Mouse (Mus musculus) heart, embryonic 11.5 days (tissue): ENCODE data around the gene Mgat5. TPM values are rescaled to one million over a fixed set of nuclear protein-coding genes. Genes with fewer than 3 reads are reported as not detected.

Experiments
- ATAC-seq: fragments of 200-750 bp; cut with Nextera tagmentation; replicated peaks from 2 replicates; pipeline ENCODE4 v1.8.0; 2017; ENCODE audit warnings: moderate library complexity; ENCODE audit not compliant: insufficient number of reproducible peaks, low FRiP score, low TSS enrichment
- H3K27ac ChIP-seq: fragments of 300-500 bp; sonication (generic); 2 replicates; pipeline ENCODE4 v1.5.1; 2014; ENCODE audit warnings: mild to moderate bottlenecking, low read depth, low read length
- H3K27me3 ChIP-seq: fragments of 300-500 bp; sonication (generic); 2 replicates; pipeline ENCODE4 v1.6.1; 2014; ENCODE audit warnings: mild to moderate bottlenecking, low read length, mixed read lengths; ENCODE audit not compliant: control insufficient read depth, insufficient read depth
- H3K36me3 ChIP-seq: fragments of 300-500 bp; sonication (generic); 2 replicates; pipeline ENCODE4 v1.6.1; 2014; ENCODE audit warnings: mild to moderate bottlenecking, low read length, moderate library complexity, mixed read lengths; ENCODE audit not compliant: control insufficient read depth, insufficient read depth
- H3K4me1 ChIP-seq: fragments of 300-500 bp; sonication (generic); 2 replicates; pipeline ENCODE4 v1.6.1; 2014; ENCODE audit warnings: low read length; ENCODE audit not compliant: control insufficient read depth, insufficient read depth
- H3K4me2 ChIP-seq: fragments of 300-500 bp; sonication (generic); 2 replicates; pipeline ENCODE4 v1.6.1; 2014; ENCODE audit warnings: mild to moderate bottlenecking, moderate library complexity
- H3K4me3 ChIP-seq: fragments of 300-500 bp; sonication (generic); 2 replicates; pipeline ENCODE4 v1.5.1; 2014; ENCODE audit warnings: low read depth, low read length
- H3K9ac ChIP-seq: fragments of 300-500 bp; sonication (generic); 2 replicates; pipeline ENCODE4 v1.6.1; 2014; ENCODE audit warnings: mild to moderate bottlenecking, low read depth, low read length, moderate library complexity
- H3K9me3 ChIP-seq: fragments of 300-500 bp; sonication (generic); replicated peaks from 2 replicates; pipeline ENCODE4 v1.6.1; 2016; ENCODE audit warnings: low read length; ENCODE audit not compliant: control insufficient read depth
- WGBS: fragments of 180-500 bp; shearing (Covaris S2); extraction: QIAGEN DNeasy Blood & Tissue Kit; methylation state at CpG from one replicate; pipeline ENCODE4 v1.1.7; 2014; ENCODE audit not compliant: insufficient replicate concordance; 5-methylcytosine and 5-hydroxymethylcytosine counted together
- polyA plus RNA-seq: library from polyadenylated mRNA; unstranded; fragments of >200 nt; fragmentation: Nextera tagmentation; extraction: Ambion mirVana; gene quantifications from 2 replicates; pipeline ENCODE4 v1.2.1, GENCODE M21; 2014

Mgat5 gene
- polyA plus RNA-seq, 1 experiment from 2014 or later: 4.9 TPM

- H3K27me3 ChIP-seq: no peaks in the 10 kb centered on the region
- H3K9me3 ChIP-seq: no peaks in the 10 kb centered on the region
- H3K4me3 ChIP-seq: no peak overlapping the region
- no peaks in the 10 kb centered on the region for H3K36me3 ChIP-seq
- no peak overlapping the region for H3K4me2 ChIP-seq
- no peak for ATAC-seq
- WGBS: 74% methylated on average over 7 of the region's 7 CpGs
- no peak overlapping the region for H3K9ac ChIP-seq
- peaks cover 31% of the 10 kb centered on the region for H3K4me1 ChIP-seq
- no peak overlapping the region for H3K27ac ChIP-seq
Measured at GRCm38 (mm10) chr1:127318486-127318885, 113.7 kb downstream of the Mgat5 start.

- no peaks in the 10 kb centered on the region for H3K9me3 ChIP-seq
- no peak for ATAC-seq
- H3K4me3 ChIP-seq: no peak overlapping the region
- no peaks in the 10 kb centered on the region for H3K27me3 ChIP-seq
- H3K36me3 ChIP-seq: peaks cover 6% of the 10 kb centered on the region; the same call in 1 of the 2 replicates
- H3K9ac ChIP-seq: no peak overlapping the region
- H3K4me2 ChIP-seq: no peak overlapping the region
- no peak overlapping the region; the same call in 1 of the 2 replicates for H3K27ac ChIP-seq
- H3K4me1 ChIP-seq: peaks cover 24% of the 10 kb centered on the region
- WGBS: 54% methylated on average over 6 of the region's 6 CpGs
Measured at GRCm38 (mm10) chr1:127319768-127320167, 115.0 kb downstream of the Mgat5 start.

- no peaks in the 10 kb centered on the region for H3K27me3 ChIP-seq
- no peaks in the 10 kb centered on the region for H3K9me3 ChIP-seq
- no peak overlapping the region for H3K4me2 ChIP-seq
- no peak overlapping the region for H3K9ac ChIP-seq
- H3K27ac ChIP-seq: 0 out of 2 replicates have a peak overlapping the region, but pooled peaks have one; percentile 46
- ATAC-seq: 0 out of 2 replicates have a peak, but pooled peaks have one; percentile 57
- no peak overlapping the region for H3K4me3 ChIP-seq
- peaks cover 6% of the 10 kb centered on the region; the same call in 1 of the 2 replicates for H3K36me3 ChIP-seq
- WGBS: 59% methylated on average over 10 of the region's 10 CpGs
- peaks cover 24% of the 10 kb centered on the region for H3K4me1 ChIP-seq
Measured at GRCm38 (mm10) chr1:127320956-127321355, 116.1 kb downstream of the Mgat5 start.

GRCm38 (mm10) chr1:127321638-127322037 lies 116.8 kb downstream of the Mgat5 start:
- Histone ChIP-seq H3K9ac (peak overlapping the region; percentile 46; the same call in 1 of the 2 replicates), H3K27me3 (no peaks in the 10 kb centered on the region), H3K4me3 (no peak overlapping the region), H3K9me3 (no peaks in the 10 kb centered on the region), H3K4me2 (no peak overlapping the region), H3K4me1 (peaks cover 24% of the 10 kb centered on the region), H3K27ac (0 out of 2 replicates have a peak overlapping the region, but pooled peaks have one; percentile 35), H3K36me3 (peaks cover 6% of the 10 kb centered on the region; the same call in 1 of the 2 replicates)
- ATAC-seq: no peak
- WGBS: 35% methylated on average over 3 of the region's 3 CpGs

GRCm38 (mm10) chr1:127322169-127322805 lies 117.5 kb downstream of the Mgat5 start:
- no peak overlapping the region for H3K4me3 ChIP-seq
- H3K4me1 ChIP-seq: peaks cover 24% of the 10 kb centered on the region
- H3K9me3 ChIP-seq: no peaks in the 10 kb centered on the region
- peaks cover 6% of the 10 kb centered on the region; the same call in 1 of the 2 replicates for H3K36me3 ChIP-seq
- 65% methylated on average over 5 of the region's 5 CpGs for WGBS
- no peak overlapping the region for H3K9ac ChIP-seq
- ATAC-seq: no peak
- H3K4me2 ChIP-seq: no peak overlapping the region
- 0 out of 2 replicates have a peak overlapping the region, but pooled peaks have one; percentile 22 for H3K27ac ChIP-seq
- H3K27me3 ChIP-seq: no peaks in the 10 kb centered on the region

- ATAC-seq: no peak
- WGBS: 81% methylated on average over 8 of the region's 8 CpGs
Measured at GRCm38 (mm10) chr1:127325601-127326198, 120.9 kb downstream of the Mgat5 start.

GRCm38 (mm10) chr1:127327773-127328172 lies 123.0 kb downstream of the Mgat5 start:
- Histone ChIP-seq H3K4me3 (no peak overlapping the region), H3K9me3 (no peaks in the 10 kb centered on the region), H3K27ac (no peak overlapping the region), H3K4me1 (peaks cover 3% of the 10 kb centered on the region), H3K36me3 (peaks cover 6% of the 10 kb centered on the region; the same call in 1 of the 2 replicates), H3K9ac (no peak overlapping the region), H3K27me3 (no peaks in the 10 kb centered on the region), H3K4me2 (no peak overlapping the region)
- WGBS: 79% methylated on average over 6 of the region's 6 CpGs
- ATAC-seq: no peak

More at GRCm38 (mm10) chr1:127325601-127326198, 120.9 kb downstream of the Mgat5 start:
- peaks cover 6% of the 10 kb centered on the region; the same call in 1 of the 2 replicates for H3K36me3 ChIP-seq
- H3K4me3 ChIP-seq: no peak overlapping the region
- H3K27ac ChIP-seq: no peak overlapping the region
- no peak overlapping the region for H3K9ac ChIP-seq
- peaks cover 22% of the 10 kb centered on the region for H3K4me1 ChIP-seq
- no peaks in the 10 kb centered on the region for H3K27me3 ChIP-seq
- H3K9me3 ChIP-seq: no peaks in the 10 kb centered on the region
- H3K4me2 ChIP-seq: no peak overlapping the region

- Histone ChIP-seq H3K27me3 (no peaks in the 10 kb centered on the region), H3K27ac (no peak overlapping the region), H3K9ac (no peak overlapping the region), H3K9me3 (no peaks in the 10 kb centered on the region), H3K4me2 (no peak overlapping the region), H3K36me3 (peaks cover 6% of the 10 kb centered on the region; the same call in 1 of the 2 replicates), H3K4me3 (no peak overlapping the region), H3K4me1 (peaks cover 3% of the 10 kb centered on the region)
- WGBS: 62% methylated on average over 5 of the region's 5 CpGs
- ATAC-seq: no peak
Measured at GRCm38 (mm10) chr1:127328354-127328875, 123.6 kb downstream of the Mgat5 start.
